Mouse (Mus musculus): Measurements from ENCODE around the gene Pxt1.

DNA sequence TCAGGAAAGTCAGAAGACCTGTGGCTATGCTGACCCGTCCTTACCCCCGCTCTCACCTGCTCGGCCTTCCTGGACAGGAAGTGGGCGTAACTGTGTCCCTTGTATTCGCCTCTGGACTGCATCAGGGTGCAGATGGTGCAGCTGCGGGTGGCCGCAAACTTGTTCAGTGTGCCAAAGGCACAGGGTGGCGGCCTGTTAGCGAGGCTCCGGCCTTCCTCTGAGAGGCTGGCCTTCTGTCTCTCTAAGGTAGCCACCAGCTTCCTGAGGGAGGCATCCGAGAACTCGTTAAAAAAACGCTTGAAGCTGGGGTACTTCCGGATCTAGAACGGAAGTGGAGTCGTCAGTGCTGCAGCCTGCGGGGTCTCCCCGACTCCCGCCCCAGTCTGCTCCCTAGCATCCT is 44.2 kb downstream of the Pxt1 start:
- TF ChIP-seq POLR2A (IDR thresholded peaks at IDR 0.05; ENCODE audit: insufficient read length, low read depth) (no peak), CEBPB (IDR thresholded peaks at IDR 0.05; ENCODE audit: insufficient read depth, poor library complexity, severe bottlenecking) (no peak), USF1 (IDR thresholded peaks at IDR 0.05; ENCODE audit: low read depth) (no peak), REST (IDR thresholded peaks at IDR 0.05; ENCODE audit: insufficient read depth, insufficient read length) (no peak), MAX (IDR thresholded peaks at IDR 0.05; ENCODE audit: low read depth) (no peak), MYOD1 (IDR thresholded peaks at IDR 0.05; ENCODE audit: control insufficient read depth in 1 of 3, insufficient read length in 2 of 3, low read depth in 2 of 3) (no peak)

All from myocyte (in vitro differentiated cells).